Mouse (Mus musculus) thymus, adult 2 months (tissue): ENCODE results near the gene 2310022B05Rik.

Experiments
- CTCF ChIP-seq: fragments of 200-500 bp; IDR thresholded peaks from 2 replicates; pipeline ENCODE4 v1.5.1; 2012; ENCODE audit warnings: mild to moderate bottlenecking, control low read depth, low read length, moderate library complexity, borderline replicate concordance; ENCODE audit not compliant: control insufficient read depth, poor library complexity, insufficient read depth; ENCODE audit errors: extremely low read depth
- POLR2A ChIP-seq: fragments of 200-500 bp; IDR thresholded peaks from 2 replicates; pipeline ENCODE4 v1.6.1; 2012; ENCODE audit warnings: mild to moderate bottlenecking, low read length, control low read depth, moderate library complexity; ENCODE audit not compliant: control insufficient read depth, poor library complexity, insufficient read depth; ENCODE audit errors: extremely low read depth

- TF ChIP-seq CTCF: no peak
- no peak for TF ChIP-seq POLR2A
Observed at GRCm38 (mm10) chr8:124664414-124664813, 1.2 kb upstream of the 2310022B05Rik start.
